Mouse (Mus musculus) gastrocnemius, postnatal 14 days (tissue): ENCODE measurements around the gene Llgl2. TPM values are rescaled to one million over a fixed set of nuclear protein-coding genes. Genes with fewer than 3 reads are reported as not detected.

Source experiments
- DNase-seq: peaks from one replicate; pipeline ENCODE4 v3.0.0; 2021; ENCODE audit warnings: mixed read lengths
- intact Hi-C: fragments of 180-260 bp; cut with DNase I; formaldehyde crosslinking; loops from one replicate; pipeline ENCODE4 v1.15.1; 2025; ENCODE audit warnings: low total_unique reads
- total RNA-seq, 2 experiments: library from RNA; stranded (reverse); gene quantifications; 2 replicates each; pipeline ENCODE4 v1.2.3; 2021

Gene Llgl2
- total RNA-seq, 2 experiments from 2014 or later = 11.2 to 11.5 TPM

DNA sequence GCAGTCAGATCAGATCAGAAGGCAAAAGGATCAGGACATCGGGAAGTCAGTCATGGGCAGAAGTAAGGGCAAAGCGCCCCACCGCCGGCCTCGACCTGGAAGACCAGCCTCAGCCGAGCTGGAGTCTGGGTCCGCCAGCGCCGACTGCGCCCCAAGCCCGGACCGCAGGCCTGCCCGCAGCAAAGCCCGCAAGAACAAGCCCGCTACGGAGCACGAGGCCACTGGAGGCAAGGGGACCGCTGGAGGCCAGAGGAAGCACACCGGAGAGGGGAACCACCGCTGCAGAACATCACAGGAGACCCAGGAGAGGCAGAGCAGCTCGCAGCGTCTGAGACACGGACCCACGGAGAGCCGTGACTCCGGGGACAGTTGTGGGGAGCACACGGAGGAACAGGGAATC is 34.5 kb downstream of the Llgl2 start, which contains the start of gene Myo15b:
Myo15b (plus strand) TSS at position 53 of the 400 bp plus-strand sequence.
- DNase-seq = no peak
- intact Hi-C loops = no loop called here

DNA sequence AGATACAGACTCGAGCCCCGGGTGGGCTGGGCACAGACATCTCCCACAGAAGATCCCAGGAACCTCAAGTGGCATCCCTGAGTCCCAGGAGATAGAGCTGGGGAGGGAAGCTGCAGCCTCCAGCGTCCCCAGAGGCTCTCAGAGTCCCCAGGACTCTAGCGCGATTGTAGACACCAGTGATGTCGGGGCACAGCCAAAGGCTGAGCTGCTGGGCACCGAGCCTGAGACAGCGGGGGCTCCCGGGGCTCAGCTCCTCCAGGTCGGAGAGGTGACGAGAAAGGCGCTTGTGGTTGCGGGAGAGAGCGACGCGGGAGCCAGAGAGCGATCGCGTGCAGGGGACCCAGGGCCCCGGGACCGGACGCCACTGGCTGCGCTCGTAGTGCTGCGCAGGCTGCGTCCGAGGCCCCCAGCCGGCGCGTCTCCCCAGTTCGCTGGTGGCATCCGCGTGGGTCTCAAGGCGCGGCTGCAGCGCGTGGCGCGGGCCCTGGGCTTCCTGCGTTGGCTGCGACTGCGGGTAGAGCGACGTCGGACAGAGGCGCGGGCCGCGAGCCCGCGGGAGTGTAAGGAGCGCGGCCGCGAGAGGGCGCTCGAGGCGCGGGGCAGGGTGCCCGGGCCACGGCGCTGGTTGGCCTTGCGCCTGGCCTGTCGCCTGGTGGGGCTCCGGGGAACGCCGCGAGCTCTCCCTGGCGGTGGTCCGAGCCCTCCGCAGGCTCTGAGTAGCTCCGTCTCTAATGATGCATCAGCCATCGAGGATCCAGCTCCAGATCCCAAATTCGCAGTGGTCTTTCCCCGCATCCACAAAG is 35.5 kb downstream of the Llgl2 start:
- intact Hi-C loops = no loop called here

DNA sequence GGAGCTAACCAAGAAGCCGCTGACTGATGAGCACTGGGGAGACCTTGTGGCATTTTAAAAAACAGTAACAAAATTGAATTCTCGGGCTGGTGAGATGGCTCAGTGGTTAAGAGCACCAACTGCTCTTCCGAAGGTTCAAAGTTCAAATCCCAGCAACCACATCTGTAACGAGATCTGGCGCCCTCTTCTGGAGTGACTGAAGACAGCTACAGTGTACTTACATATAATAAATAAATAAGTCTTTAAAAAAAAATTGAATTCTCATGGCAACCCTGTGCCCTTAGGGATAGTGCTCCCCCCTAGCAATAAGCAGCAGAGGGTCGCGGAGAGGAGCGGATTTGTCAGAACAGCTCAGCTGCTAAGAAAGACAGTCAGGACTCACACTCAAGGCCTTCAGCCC is 40.0 kb downstream of the Llgl2 start:
- intact Hi-C loops = no loop called here
- DNase-seq = no peak

More for the DNA sequence above, 35.5 kb downstream of the Llgl2 start:
- peak; percentile 92 for DNase-seq

DNA sequence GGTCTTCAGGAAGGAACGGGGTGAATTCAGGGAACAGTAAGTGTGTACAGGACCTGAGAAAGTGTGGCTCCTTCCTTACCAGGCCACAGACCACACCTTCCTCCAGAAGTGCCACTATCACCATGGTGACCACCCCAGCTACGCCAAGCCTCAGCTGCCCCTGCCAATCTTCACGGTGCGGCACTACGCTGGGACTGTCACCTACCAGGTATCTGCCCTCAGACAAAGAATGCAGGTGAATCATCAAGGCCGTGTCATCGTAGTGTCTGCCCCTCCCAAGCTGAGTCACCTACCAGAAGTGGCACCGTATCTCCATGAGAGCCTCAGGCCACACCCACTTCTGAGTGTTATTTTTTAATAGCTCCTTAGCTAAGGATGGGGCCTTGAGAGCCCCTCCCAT is 45.5 kb downstream of the Llgl2 start:
- no peak for DNase-seq
- intact Hi-C loops = no loop called here

DNA sequence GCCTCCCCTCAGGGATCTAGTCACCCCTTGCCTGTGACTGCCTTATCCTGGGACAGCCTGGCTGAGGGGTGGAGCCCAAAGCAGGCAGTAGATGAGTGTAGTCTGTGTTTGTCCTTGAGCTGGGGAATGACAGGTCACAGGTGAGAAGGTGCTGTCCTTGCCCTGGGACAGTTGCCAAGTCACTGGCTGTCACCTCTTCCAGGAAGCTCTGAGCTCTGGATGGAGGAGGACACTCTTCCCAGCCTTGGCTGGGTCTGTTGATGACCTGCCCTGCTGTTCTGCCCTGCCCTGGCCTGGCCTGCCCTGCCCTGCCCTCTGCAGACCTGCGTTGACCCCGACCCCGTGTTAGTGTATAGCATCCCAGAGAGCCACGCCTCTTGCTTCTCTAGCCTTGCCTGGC is 48.6 kb downstream of the Llgl2 start:
- DNase-seq = no peak
- intact Hi-C loops = no loop called here

DNA sequence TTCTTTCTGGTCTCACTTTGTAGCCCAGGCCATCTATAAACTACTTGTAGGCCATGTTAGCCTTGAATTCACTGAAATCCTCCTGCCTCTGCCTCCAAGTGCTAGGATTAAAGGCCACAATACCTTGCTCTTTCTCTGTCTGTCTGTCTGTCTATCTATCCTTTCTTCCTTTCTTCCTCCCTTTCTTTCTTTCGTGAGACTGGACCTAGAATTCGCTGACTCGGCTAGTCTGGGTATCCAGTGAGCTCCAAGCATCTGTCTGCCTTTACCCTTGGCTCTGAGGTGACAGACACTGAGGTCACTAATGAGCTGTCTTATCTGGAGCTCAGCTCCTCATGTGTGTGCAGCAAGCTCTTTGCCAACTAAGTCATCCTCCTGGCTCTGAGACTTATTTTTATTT is 52.1 kb downstream of the Llgl2 start:
- DNase-seq = no peak
- intact Hi-C loops = no loop called here

DNA sequence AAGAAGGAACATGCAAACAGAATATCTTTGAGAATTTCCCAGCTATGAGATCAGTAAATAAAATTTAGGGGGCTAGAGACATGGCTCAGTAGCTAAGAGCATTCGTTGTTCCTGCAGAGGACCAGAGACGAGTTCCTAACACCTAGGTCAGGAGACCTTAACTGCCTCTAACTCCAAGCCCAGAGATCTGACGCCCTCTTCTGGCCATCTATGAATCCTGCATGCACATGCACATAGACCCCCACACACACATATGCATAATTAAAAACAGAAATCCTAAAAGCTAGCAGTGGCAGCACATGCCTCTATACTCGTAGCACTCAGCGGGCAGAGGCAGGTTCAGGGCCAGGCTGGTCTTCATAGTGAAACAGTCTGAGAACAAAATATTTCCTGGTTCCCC is 52.6 kb downstream of the Llgl2 start:
- intact Hi-C loops = no loop called here
- DNase-seq = no peak

DNA sequence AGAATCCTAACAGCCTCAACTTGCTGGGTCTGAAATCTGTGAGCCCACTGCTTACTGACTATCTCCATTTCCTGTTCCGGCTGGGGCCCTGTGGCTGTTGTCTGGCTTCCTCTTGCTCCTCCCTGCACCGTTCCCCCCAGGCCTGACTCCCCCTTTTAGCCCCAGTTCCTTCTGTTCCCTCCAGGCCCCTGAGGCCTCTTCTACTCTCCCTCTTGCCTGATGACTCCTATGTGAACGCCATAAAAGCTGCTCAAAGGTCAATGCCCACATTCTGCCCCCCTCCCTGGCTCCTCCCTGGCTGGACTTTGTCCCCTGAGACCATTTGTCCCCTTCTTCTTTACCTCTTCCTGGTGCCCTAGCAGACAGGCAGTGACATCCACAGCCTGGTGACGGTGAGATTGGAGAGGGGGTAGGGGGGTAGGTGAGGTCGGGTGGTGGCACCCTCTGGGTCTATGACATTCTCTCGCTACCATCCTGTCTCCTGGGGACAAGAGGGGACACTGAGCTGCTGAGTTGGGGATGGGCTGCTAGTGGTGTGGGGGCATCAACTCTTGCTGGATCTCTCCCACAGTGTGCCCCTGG is 53.4 kb downstream of the Llgl2 start:
- no peak for DNase-seq
- intact Hi-C loops = no loop called here

DNA sequence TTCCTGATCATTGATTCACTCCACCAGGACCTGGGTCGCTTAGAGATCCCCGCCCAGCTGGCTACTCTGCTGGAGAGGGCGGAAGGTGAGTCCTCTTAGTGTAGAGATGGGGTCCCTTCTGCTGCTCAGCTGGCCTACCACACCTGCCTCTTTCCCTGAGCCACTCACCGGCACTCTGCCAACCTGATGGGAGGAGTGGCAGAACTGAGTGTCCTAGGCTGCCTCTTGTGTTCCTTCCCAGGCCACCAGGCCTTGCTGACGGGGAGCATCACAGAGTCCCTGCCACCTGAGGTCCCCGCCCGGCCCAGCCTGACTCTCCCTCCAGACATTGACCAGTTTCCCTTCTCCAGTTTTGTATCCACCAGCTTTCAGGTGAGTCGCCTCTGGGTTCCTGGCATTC is 54.2 kb downstream of the Llgl2 start:
- intact Hi-C loops = no loop called here

DNA sequence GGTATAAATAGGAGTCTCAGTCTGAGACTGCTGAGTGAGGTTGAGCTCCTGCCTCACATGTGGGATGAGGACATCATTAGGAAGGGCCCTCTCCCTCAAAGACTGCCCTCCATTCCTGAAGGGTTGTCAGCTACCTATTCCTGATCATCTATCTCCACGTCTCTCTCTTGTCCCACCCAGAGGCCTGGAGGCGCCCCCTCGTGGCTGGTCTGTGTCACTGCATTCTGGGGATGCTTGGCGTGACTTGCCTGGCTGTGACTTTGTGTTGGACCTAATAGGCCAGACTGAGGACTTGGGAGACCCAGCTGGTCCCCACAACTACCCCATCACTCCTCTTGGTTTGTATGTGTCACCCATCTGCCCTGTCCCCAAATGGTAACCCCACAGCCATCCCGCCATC is 57.2 kb downstream of the Llgl2 start:
- DNase-seq = no peak
- intact Hi-C loops = no loop called here

More for the DNA sequence above, 54.2 kb downstream of the Llgl2 start:
- no peak for DNase-seq

DNA sequence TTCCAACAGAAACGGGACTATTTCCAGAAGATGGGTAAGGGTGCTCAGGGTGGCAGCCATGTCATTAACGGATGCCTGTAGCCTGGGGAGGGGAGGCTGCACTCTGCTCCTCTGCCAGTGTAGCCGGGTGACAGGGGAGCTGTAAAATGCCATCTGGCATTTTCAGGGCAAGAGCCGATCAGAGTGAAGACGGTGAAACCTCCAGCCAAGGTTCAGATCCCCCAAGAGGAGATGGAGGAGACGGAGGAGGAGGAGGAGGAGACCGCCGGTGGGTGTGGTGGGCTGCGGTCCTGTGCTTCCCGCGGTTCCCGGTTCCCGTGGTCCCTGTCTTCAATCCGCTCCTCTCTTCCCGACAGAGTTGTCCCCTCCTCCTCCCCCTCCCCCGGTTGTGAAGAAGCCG is 59.4 kb downstream of the Llgl2 start:
- no peak for DNase-seq
- intact Hi-C loops = no loop called here

DNA sequence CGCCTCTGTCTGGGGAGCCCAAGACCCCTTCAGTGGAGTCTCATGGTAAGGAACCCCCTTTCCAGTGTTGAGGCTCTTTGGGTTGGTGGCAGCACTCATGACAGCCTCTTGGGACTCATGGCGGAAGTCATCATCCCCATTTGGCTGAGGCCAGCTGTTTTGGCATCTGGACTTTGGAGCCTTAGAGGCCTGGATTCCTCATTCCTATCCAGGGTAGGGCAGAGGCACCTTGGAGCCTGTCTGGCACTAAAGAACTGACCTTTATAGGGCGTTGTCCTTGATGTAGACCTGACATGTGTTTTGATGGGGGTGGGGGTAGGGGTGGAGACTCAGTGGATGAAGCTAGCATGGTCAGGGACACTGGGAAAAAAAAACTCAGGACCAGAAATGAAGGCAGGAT is 60.5 kb downstream of the Llgl2 start:
- intact Hi-C loops = no loop called here

DNA sequence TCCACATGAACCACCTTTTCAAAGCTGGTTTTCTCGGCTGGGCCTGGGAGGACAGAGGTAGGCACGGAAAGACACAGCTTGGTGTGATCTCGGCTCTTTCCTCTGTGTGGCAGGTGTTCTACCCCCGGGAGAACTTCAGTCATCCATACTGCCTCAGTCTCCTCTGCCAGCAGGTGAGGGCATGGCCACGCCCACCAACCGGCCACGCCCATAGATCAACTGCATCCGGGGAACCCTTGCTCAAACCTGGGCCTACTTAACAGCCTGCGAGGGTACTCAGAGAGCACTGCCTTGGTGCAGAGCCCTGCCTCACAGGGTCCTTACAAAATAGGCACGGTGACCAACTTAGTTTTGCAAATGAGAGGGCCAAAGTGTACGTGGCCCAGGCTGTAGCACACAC is 61.4 kb downstream of the Llgl2 start:
- intact Hi-C loops = no loop called here
- no peak for DNase-seq

More for the DNA sequence above, 60.5 kb downstream of the Llgl2 start:
- no peak for DNase-seq

DNA sequence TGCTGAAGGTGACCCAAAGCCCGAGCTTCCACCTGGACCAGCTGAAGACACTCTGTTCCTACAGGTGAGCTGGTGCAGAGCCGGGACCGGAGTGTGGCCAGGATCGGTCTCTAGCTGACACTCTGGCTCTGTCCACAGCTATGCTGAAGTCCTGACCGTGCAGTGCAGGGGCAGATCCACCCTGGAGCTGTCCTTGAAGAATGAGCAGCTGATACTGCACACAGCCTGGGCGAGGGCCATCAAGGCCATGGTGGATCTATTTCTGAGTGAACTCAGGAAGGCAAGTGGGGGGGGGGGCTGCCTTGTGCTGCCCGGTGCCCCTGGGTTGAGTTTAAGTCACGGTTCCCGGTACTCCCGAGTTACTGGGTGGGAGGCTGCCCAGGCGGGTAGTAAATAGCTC is 62.6 kb downstream of the Llgl2 start:
- intact Hi-C loops = no loop called here

DNA sequence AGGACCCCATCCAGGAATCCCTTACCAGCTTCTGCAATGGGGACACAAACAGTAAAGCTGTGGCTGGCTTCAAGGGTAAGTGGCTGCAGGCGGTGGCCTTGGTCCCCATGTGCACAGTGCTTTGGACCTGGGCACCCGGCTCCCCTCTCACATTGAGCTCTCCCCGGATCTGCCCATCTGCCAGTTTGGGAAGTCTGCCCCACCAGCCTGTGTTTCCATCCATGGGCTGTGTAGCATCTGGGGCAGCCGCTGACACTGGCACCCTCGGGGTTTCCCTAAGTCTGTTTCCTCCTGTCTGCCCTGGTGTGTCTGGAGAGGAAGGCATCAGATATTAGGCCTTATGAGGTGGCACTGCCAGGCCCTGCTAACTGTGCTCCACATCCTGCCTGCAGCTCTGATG is 64.2 kb downstream of the Llgl2 start:
- intact Hi-C loops = no loop called here
- DNase-seq = no peak

More for the DNA sequence above, 62.6 kb downstream of the Llgl2 start:
- DNase-seq = no peak

DNA sequence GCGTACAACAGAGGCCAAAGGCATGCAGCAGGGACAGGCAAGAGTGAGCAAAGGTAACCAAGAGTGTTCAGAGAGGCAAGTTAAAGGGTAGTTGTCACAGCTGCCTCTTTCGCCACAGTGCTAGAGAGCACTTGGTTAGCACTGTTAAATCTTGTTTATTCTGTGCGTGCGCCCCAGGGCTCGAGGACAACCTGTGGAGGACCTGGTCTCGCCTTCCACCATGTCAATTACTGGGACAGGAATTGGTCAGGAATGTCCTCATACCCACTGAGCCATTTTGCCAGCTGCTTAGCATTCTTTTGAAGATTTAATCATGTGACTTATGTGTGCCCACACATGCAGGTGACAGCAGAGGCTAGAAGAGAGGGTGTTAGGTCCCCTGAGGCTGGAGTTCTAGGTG is 65.3 kb downstream of the Llgl2 start:
- intact Hi-C loops = no loop called here
- DNase-seq = no peak

DNA sequence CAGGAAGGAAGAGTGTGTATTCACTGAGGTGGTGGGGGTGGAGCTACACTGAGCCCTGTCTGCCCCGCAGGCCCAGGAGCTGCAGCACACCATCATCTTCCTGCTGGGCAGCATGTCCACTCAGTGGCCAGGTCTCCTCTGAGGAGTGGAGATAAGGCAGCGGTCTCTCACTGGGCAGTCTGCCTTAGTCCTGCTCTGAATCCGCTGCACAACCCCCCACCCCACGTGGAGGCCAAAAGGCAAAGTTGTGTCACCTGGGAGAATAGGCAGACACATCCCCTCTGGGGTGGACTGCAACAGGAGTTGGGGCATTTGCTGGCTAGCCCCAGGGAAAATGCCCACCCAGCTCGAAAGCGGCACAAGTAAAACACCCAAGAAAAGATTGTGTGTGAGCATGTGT is 68.4 kb downstream of the Llgl2 start:
- intact Hi-C loops = no loop called here
- DNase-seq = no peak

DNA sequence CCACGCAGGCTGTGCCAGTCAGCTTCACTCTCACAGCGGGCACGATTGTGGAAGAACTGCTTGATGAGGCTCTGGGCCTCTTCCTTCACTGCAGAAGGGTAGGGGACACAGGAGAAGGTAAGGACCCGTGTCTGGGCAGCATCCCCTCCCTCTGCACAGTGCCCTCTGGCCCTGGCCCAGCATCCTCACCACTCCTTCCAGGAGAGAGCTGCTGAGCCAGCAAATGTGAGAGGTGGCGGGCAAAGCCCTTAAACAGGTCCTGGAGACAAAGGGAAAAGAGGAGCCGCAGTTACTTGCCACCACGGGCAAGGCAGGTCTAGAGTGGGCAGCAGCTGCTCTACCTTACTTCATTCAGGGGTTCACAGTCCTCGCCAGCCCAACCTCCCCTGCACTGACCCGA is 69.2 kb downstream of the Llgl2 start:
- intact Hi-C loops = no loop called here

DNA sequence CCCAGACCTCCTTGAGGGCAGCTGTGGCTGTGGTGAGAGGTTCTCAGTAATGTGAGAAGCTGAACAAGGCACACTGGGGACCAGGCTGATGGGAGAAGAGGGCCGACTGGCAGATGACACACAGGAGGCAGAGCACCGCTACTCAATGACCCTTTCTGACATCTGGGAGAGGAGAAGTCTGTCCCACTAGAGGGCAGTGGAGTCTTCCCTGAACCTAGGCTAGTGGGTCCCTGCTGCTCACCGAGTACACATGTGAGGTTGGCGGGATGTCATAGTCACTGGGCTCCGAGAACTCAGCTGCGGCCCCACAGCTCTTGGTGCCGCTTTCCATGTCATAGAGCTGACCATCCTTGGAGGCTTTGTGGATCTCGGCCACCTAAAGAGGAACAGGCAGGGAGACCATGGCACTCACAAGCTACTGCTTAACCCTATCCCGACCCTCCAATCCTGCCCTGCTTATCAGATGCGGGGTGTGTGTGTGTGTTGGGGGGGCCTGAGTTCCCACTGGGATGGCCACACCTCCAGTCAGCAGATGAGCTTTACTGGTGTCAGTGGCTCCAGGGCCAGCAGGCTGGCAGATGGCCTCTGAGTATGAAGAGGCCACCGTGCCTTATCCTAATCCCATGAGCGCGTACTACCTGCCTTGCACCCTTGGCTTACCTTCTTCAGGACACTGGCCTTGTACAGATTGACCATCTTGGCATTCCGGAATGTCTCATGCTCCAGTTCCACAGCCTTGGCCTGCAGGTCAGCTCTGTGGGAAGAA is 71.1 kb downstream of the Llgl2 start:
- no peak for DNase-seq
- intact Hi-C loops = loop anchor here (2.0 kb wide), 1 partner anchor 26 kb away; no protein-coding TSS in a partner anchor

More for the DNA sequence above, 69.2 kb downstream of the Llgl2 start:
- DNase-seq = no peak

DNA sequence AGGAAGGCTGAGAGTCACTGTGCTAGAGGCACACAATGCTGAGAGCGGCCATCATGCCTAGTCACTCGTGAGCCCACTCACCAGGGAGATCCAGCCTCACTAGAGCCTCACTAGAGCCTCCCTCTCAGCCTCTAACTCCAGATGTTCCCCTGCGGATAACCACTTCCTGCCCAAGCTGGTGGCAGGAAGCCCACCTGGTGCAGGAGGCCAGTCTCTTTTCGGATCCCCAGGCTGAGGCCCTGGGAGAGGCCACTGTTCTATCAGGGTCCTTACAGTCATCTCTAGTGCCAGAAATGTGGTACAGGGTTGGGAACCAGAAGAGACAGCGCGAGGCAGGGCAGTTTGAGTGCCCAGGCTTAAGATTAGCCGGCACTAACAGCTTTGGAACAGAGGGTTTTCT is 74.6 kb downstream of the Llgl2 start:
- intact Hi-C loops = no loop called here
- no peak for DNase-seq
